Mouse (Mus musculus) adrenal gland, postnatal 25 days (tissue): Measurements from ENCODE around the gene Serpina12. TPM values are rescaled to one million over a fixed set of nuclear protein-coding genes. Genes with fewer than 3 reads are reported as not detected.
A peak's percentile ranks its signal among the peaks of the same experiment; 100 is the strongest.

Experiments
- DNase-seq: peaks from one replicate; pipeline ENCODE4 v3.0.0; 2021; ENCODE audit warnings: mixed read lengths
- total RNA-seq: library from RNA; stranded (reverse); gene quantifications from 2 replicates; pipeline ENCODE4 v1.2.3, GENCODE M21; 2021

Gene Serpina12
- total RNA-seq, 1 experiment from 2014 or later: 0.12 TPM

GRCm38 (mm10) chr12:104003238-104003612, 41.0 kb downstream of the Serpina12 start:
- DNase-seq: no peak

GRCm38 (mm10) chr12:104002569-104003237, 41.5 kb downstream of the Serpina12 start:
- DNase-seq: no peak

DNA sequence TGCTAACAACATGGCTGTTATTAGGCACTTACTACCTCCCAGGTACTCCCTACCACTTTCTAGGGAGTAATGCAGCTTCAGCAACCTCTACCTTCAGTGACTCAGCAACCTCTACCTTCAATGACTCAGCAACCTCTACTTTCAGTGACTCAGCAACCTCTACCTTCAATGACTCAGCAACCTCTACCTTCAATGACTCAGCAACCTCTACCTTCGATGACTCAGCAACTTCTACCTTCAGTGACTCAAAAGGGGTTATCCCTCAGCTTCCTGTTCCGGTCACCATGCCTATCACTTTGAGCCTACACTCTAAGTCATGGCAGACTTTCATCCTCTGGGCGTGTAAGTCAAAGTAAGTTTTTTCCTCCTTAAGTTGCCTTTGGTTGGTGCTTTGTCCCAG, 43.6 kb downstream of the Serpina12 start:
- no peak for DNase-seq

GRCm38 (mm10) chr12:103999611-104000010, 44.6 kb downstream of the Serpina12 start:
- no peak for DNase-seq

GRCm38 (mm10) chr12:103996513-103996912, 47.7 kb downstream of the Serpina12 start:
- DNase-seq: no peak

- DNase-seq: peak; percentile 62
These were observed 48.8 kb downstream of the Serpina12 start for GRCm38 (mm10) chr12:103995292-103996072.

DNA sequence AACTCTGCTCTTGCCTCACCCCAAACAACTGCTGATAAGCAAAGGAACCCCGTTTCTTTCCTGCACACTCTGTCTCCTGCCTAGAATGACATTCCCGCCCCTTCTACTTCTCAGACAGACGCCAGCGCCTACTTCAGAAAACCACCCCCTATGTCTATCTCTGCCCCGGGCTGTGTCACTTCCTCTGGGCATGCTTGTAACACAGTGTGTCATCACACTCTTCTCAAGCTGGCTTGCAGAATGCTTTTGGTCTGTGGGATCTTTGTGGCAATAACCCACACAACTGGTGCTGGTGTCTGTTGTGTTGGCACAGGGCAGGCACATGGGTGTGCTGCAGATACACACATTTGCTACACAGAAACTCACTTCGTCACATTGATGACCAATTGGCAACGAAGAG, 51.3 kb downstream of the Serpina12 start:
- DNase-seq: no peak

- DNase-seq: no peak
These were observed 54.4 kb downstream of the Serpina12 start, which contains the start of gene Serpina11 for GRCm38 (mm10) chr12:103989857-103990256. Gene Serpina11, minus strand, starts transcription at chr12:103989957.

GRCm38 (mm10) chr12:103989514-103989767, 54.8 kb downstream of the Serpina12 start:
- no peak for DNase-seq

DNA sequence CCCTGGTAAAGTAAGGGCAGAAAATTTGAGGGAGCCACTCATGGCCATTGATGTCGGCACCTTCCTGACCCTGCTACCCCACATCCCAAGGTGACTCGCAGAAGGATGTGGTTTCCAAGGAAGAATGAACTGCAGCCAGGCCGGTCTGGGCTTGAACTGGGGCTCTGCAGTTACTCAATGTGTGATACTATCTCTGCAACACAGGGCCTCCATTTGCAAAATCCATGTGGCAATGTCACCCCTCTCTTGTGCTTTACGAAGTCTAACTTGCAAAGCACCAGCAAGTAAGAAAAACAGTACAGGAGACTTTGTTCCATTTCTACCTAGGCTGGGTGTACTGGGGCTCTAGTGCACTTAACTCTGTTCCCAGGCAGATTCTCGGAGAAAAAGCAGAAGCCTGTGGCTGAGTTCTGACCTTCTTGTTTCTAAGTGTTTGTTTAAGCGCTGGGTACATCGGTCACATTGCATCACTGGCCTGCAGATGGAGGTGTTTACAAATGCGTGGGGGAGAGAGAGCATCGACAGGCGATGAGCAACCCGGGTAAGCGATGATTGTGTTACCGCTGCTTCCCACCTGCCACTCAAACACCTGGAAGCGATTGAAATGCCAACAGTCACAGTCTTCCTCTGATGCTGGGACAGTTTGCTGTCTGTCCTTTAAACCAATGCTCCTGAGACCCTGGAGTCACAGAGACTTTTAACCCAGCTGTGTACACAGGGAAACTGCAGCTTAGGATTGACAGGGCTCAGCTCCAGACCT, 55.3 kb downstream of the Serpina12 start:
- DNase-seq: no peak

- DNase-seq: no peak
These were observed 58.4 kb downstream of the Serpina12 start for GRCm38 (mm10) chr12:103985868-103986267.

DNA sequence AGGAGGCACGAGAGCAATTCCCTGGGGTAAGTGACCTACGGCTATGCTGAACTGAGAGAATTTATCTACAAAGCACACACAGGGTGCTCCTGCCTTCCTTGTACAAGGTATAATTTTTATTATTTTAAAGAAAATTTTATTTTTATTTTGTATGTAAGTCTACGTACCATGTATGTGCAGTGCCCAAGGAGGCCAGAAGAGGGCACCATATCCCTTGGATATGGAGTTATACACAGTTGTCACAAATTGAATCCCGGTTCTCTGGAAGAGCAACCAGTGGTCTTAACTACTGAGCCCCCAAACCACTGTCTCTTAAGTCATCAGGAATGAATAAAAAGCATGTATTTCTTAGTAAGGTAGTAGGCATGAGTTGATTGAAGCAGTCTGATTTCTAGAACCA, 59.3 kb downstream of the Serpina12 start:
- peak; percentile 42 for DNase-seq

- DNase-seq: no peak
These were observed 62.4 kb downstream of the Serpina12 start for GRCm38 (mm10) chr12:103981646-103982360.

Other genes starting within 250 kb of the Serpina12 start
- 0.24 and 60.8 TPM in 2 replicates for gene Serpina1b, start 214.1 kb downstream of the Serpina12 start, total RNA-seq
- gene Serpina1a, start 180.9 kb downstream of the Serpina12 start, total RNA-seq: 0.46 and 28.4 TPM in 2 replicates
- gene Serpina1c, start 139.6 kb downstream of the Serpina12 start, total RNA-seq: 41.5 TPM in 1 of 2 replicates, not detected in the other
- gene Serpina1e, start 85.5 kb downstream of the Serpina12 start, total RNA-seq: 0.24 and 32.8 TPM in 2 replicates
- gene Serpina11, start 54.5 kb downstream of the Serpina12 start, total RNA-seq: not detected in 2 replicates
- gene Serpina9, start 30.7 kb downstream of the Serpina12 start, total RNA-seq: not detected in 2 replicates
- not detected in 2 replicates for gene Serpina5, start 56.7 kb upstream of the Serpina12 start, total RNA-seq
- gene Serpina3a, start 68.3 kb upstream of the Serpina12 start, total RNA-seq: not detected in 2 replicates
- 0.18 TPM in 1 of 2 replicates, not detected in the other for gene Serpina3b, start 83.6 kb upstream of the Serpina12 start, total RNA-seq
- 8.4 and 13.2 TPM in 2 replicates for gene Serpina3c, start 109.4 kb upstream of the Serpina12 start, total RNA-seq
- 0.15 TPM in 1 of 2 replicates, not detected in the other for gene Serpina3f, start 170.1 kb upstream of the Serpina12 start, total RNA-seq
- gene Serpina3g, start 191.8 kb upstream of the Serpina12 start, total RNA-seq: 2.6 TPM in 2 replicates
- not detected in 2 replicates for gene Serpina3i, start 218.7 kb upstream of the Serpina12 start, total RNA-seq